Mouse (Mus musculus): ENCODE measurements at regions not wholly inside any gene's neighbourhood (a gene's known extent, or its start where the extent isn't known, plus 50 kb on each side); places are given as distances from the start of the nearest gene placed in this dataset.

DNA sequence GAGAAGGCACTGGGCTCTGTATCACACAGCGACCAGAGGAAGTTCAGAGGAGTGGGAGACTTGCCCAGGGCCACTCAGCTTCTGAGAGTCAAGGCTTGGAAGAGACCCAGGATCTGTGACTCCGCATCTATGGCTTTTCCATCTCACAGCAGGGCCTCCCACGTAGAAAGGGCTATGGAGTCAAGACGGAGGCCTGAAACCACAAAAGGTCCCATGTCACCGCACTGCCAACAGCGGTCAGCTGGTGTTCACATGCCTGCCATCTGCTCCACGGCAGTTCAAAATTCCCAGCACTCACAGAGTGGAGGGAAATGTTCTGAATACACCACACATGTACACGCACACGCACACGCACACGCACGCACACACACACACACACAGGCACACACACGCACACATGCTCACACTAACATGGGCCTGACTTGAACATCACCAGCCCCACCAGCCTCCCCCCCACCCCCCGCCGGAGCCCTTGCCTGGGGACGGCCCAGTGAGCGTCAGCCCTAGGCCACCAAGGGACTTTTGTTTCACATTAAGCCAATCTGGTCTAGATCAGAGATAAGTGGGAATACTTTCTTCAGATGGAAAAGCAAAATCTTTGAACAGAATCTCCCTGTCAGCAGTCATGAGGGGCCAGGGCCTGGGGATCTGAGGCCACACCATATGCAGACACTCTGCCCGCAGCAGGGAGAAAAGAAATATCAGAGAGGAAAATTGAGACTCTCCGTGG, 212.6 kb downstream of the 3110018I06Rik start:
- H3K4me1 ChIP-seq = no peaks in the 10 kb centered on the region
- no peak overlapping the region for H3K27ac ChIP-seq (replicated peaks)
- no peaks in the 10 kb centered on the region for H3K27me3 ChIP-seq
- no peak overlapping the region for H3K4me3 ChIP-seq
- no peaks in the 10 kb centered on the region for H3K36me3 ChIP-seq
- ATAC-seq (ENCODE audit: low FRiP score, low read depth) = no peak
- no peak overlapping the region for H3K9ac ChIP-seq (replicated peaks)
- no peaks in the 10 kb centered on the region for H3K9me3 ChIP-seq
- WGBS = 86% methylated on average over 19 of the region's 19 CpGs
- H3K4me2 ChIP-seq (replicated peaks) = no peak overlapping the region

DNA sequence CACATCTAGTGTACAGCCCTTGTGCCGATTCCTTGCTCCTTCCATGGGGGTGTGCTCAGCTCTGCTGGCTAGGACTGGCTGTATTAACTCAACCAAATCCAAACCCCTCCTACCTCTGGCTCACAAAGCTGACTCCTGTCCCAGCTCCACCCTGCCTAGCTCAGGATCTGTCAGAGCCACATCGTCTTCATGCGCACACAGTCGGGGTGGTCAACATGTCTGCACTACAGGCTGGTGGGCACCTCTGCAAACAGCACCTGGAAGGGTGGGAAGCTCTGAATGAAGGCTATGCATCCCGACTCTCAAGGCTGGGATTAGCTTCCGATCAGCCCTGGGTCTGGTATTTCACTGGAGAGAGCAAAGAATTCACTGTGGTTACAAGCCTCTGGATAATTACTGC, 220.4 kb downstream of the 3110018I06Rik start:
- Histone ChIP-seq H3K9ac (replicated peaks) (no peak overlapping the region), H3K27me3 (no peaks in the 10 kb centered on the region), H3K4me2 (replicated peaks) (no peak overlapping the region), H3K27ac (replicated peaks) (no peak overlapping the region), H3K4me1 (peaks cover 4% of the 10 kb centered on the region; the same call in 1 of the 2 replicates), H3K9me3 (peaks cover 4% of the 10 kb centered on the region; the same call in 1 of the 2 replicates), H3K4me3 (no peak overlapping the region), H3K36me3 (no peaks in the 10 kb centered on the region)
- ATAC-seq (ENCODE audit: low FRiP score, low read depth) = no peak
- WGBS = 86% methylated on average over 6 of the region's 6 CpGs

DNA sequence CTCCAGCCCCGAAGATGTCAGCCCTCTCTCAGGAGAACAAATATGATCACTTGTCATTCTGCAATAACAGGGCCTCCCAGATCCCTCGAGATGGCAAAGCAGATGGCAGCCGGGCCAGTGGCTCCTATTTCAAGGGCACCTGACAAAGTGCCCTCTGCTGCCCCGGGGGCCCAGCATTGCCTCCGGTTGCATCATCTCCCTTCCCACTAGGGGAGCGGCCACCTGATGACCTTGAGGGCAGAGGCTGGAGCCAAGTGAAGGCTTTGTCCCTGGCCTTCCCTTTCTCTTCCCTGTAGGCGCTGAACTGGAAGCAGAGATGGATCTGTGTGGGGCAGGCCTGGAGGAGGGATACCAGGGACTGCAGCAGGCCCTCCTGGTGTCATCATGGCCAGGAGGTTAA, 222.6 kb downstream of the 3110018I06Rik start:
- no peak overlapping the region for H3K9ac ChIP-seq (replicated peaks)
- H3K9me3 ChIP-seq = peaks cover 4% of the 10 kb centered on the region; the same call in 1 of the 2 replicates
- 65% methylated on average over 7 of the region's 7 CpGs for WGBS
- peaks cover 4% of the 10 kb centered on the region; the same call in 1 of the 2 replicates for H3K4me1 ChIP-seq
- ATAC-seq (ENCODE audit: low FRiP score, low read depth) = no peak
- no peak overlapping the region for H3K27ac ChIP-seq (replicated peaks)
- no peak overlapping the region for H3K4me3 ChIP-seq
- H3K27me3 ChIP-seq = no peaks in the 10 kb centered on the region
- no peaks in the 10 kb centered on the region for H3K36me3 ChIP-seq
- no peak overlapping the region for H3K4me2 ChIP-seq (replicated peaks)

DNA sequence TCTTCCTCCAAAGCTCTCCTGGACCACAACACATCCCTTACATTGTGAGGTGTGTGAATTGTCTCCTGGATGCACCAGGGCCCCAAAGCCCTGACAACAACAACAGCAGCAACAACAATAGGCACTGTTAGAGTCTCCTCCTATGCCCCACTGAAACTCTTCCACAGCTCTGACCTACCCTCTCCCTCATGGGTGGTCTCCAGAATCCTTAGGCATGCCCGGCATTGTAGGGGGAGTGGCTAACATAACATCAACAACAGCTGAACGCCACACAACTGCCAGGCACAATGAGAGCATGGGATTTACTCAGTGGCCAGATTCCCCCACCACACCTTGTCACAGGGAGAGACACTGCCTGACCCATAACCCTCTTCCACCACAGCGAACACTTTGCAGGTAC, 223.2 kb downstream of the 3110018I06Rik start:
- ATAC-seq (ENCODE audit: low FRiP score, low read depth) = no peak
- peaks cover 4% of the 10 kb centered on the region; the same call in 1 of the 2 replicates for H3K9me3 ChIP-seq
- H3K9ac ChIP-seq (replicated peaks) = no peak overlapping the region
- H3K27me3 ChIP-seq = no peaks in the 10 kb centered on the region
- 56% methylated on average over 3 of the region's 3 CpGs for WGBS
- H3K4me2 ChIP-seq (replicated peaks) = no peak overlapping the region
- H3K4me3 ChIP-seq = no peak overlapping the region
- H3K27ac ChIP-seq (replicated peaks) = no peak overlapping the region
- H3K36me3 ChIP-seq = no peaks in the 10 kb centered on the region
- H3K4me1 ChIP-seq = peaks cover 4% of the 10 kb centered on the region; the same call in 1 of the 2 replicates

DNA sequence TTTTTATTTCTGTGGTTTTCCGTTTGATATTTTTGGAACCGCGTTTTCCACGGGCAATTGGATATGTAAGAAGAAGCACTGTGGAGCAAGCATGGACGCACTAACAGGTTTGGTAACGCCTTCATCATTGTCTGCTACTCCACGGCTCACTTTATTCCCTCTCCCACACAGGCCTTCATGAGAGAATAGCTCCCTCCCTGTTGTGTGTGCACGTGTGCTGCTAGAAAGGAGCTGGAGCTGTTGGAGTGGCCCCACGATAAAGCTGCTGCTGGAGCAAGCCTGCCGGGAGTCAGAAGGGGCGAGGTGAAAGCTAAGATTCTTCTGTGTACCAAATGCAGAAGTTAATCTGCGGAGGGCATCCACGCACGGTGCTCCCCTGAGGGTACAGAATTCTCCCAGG, 224.8 kb downstream of the 3110018I06Rik start:
- H3K27me3 ChIP-seq = no peaks in the 10 kb centered on the region
- no peak overlapping the region for H3K4me3 ChIP-seq
- peaks cover 4% of the 10 kb centered on the region; the same call in 1 of the 2 replicates for H3K4me1 ChIP-seq
- no peak overlapping the region for H3K27ac ChIP-seq (replicated peaks)
- no peaks in the 10 kb centered on the region for H3K9me3 ChIP-seq
- WGBS = 60% methylated on average over 14 of the region's 14 CpGs
- no peak overlapping the region for H3K4me2 ChIP-seq (replicated peaks)
- ATAC-seq (ENCODE audit: low FRiP score, low read depth) = no peak
- no peaks in the 10 kb centered on the region for H3K36me3 ChIP-seq
- H3K9ac ChIP-seq (replicated peaks) = no peak overlapping the region

DNA sequence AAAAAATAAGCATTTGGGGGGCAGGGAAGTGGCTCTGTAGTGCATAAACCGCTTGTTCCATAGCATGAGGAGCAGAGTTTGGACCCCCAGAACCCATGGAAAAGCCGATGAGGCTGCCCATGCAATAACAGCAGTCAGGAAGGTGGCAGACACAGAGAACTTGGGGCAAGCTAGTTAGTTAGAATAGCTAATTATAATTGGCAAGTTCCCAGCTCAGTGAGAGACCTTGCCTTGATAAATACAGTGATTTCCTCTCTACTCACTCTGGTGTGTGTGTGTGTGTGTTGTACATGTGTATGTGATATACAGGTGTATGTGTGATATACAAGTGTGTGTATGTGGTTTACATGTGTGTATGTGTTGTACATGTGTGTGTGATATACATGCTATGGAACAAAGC, 226.4 kb downstream of the 3110018I06Rik start:
- Histone ChIP-seq H3K27ac (replicated peaks) (no peak overlapping the region), H3K4me3 (no peak overlapping the region), H3K4me1 (peaks cover 4% of the 10 kb centered on the region; the same call in 1 of the 2 replicates), H3K9ac (replicated peaks) (no peak overlapping the region), H3K36me3 (no peaks in the 10 kb centered on the region), H3K4me2 (replicated peaks) (no peak overlapping the region), H3K27me3 (no peaks in the 10 kb centered on the region), H3K9me3 (no peaks in the 10 kb centered on the region)
- whole genome bisulfite sequencing = 86% methylated on average over 2 of the region's 2 CpGs
- no peak for ATAC-seq (ENCODE audit: low FRiP score, low read depth)

DNA sequence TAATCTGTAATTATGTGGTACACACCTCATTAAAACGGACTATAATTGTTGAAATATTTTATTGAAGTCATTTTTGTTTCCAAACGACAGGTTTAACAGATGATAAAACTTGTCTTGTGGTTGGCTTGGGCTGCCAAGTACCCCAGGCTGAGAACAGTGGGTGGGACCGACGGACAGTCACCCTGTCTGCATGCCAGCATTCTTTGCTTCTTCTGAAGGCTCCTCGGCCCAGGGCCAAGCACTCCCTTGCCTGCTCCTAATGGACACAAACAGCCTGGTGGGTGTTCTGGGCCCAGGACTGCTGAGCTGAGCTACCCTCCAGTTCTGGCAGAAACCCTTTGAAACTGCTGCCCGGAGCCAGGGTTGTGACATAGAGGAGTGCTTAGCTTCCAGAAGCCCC, 227.4 kb downstream of the 3110018I06Rik start:
- H3K36me3 ChIP-seq = no peaks in the 10 kb centered on the region
- H3K9me3 ChIP-seq = no peaks in the 10 kb centered on the region
- H3K4me2 ChIP-seq (replicated peaks) = no peak overlapping the region
- H3K4me1 ChIP-seq = peaks cover 4% of the 10 kb centered on the region; the same call in 1 of the 2 replicates
- H3K9ac ChIP-seq (replicated peaks) = no peak overlapping the region
- no peak for ATAC-seq (ENCODE audit: low FRiP score, low read depth)
- no peak overlapping the region for H3K27ac ChIP-seq (replicated peaks)
- no peak overlapping the region for H3K4me3 ChIP-seq
- no peaks in the 10 kb centered on the region for H3K27me3 ChIP-seq
- 73% methylated on average over 6 of the region's 6 CpGs for WGBS

DNA sequence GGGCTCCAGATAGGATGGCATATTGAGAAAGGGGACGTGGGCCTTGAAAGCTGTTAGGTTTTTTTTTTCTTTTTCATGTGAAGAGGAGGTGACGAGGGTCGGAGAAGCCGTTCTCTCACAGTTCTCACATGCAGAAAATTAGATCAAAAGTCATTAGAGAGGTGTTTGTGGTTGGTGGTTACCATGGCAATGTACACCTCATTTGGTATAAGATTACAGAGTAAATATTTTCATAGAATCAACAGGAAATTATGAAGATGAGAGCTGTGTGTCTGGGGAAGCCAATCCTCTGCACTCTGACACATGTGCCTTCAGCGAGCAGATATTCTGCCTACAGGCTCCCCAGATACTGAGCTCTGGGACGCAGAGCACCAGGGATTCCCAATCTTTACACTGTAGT, 232.5 kb downstream of the 3110018I06Rik start:
- no peak for ATAC-seq (ENCODE audit: low FRiP score, low read depth)
- Histone ChIP-seq H3K4me1 (peaks cover 19% of the 10 kb centered on the region), H3K4me2 (replicated peaks) (no peak overlapping the region), H3K9ac (replicated peaks) (no peak overlapping the region), H3K4me3 (no peak overlapping the region), H3K27me3 (peaks cover 6% of the 10 kb centered on the region; the same call in 1 of the 2 replicates), H3K36me3 (no peaks in the 10 kb centered on the region), H3K27ac (replicated peaks) (no peak overlapping the region), H3K9me3 (no peaks in the 10 kb centered on the region)
- WGBS = 71% methylated on average over 6 of the region's 6 CpGs

DNA sequence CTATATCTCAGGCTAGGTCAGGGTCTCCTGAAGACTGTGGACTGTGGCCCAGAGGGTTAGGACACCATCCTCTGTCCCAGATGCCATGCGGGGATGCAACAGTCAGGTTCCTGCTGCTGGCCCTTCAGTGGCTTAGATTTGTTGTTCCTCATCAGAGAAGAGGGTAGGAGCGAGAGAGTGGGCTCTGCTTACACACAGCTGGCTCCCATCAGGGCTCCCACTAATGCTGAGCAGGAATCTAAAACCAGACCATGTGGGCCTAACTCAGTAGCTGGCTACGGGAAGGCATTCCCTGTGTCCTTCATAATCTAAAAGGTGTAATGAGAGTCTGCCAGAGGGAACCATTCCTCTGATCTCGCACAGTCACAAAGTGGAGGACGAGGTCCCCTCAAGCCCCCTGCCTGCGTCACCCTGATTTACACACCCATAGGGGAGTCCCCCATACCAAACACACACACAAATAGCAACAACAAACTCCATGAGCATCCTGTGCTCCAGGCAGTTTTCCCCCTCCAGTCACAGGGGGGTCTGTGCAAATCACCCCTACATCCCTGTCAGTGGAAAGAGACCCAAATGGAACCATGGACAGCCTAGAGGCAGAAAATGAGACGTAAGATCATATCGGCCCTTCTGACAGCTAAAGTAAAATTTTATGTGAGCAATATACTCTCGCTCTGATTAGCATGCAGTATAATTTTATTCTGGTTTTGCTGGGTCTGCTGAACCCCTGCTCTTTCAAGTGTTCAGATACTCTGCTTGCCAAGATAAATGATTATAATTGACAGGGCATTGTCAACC, 234.8 kb downstream of the 3110018I06Rik start:
- H3K27ac ChIP-seq (replicated peaks) = peak overlapping the region; percentile 52

DNA sequence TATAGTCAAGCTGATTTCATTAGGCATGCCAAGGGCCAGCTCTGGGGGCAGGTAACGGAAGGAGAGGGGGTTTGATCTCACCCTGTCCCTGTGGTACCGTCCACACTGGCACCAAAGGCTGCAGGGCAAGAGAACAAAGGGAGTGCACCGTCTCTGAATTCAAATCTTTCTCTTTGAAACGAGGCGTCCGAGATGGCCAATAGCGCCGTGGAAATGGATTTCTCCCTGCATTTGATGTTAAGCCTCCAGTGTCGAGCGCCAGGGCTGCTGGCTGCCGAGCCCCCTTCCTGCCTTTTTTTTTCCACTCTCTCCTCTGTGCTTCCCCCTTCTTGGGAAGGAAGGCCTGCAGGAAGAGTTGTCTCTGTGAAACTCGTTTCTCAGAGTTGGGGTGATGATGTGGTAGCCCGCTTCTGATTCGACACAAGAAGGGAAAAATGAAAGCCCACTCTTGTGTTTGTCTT, 235.5 kb downstream of the 3110018I06Rik start:
- no peak overlapping the region for H3K9ac ChIP-seq (replicated peaks)
- no peaks in the 10 kb centered on the region for H3K9me3 ChIP-seq
- peak; percentile 47; the same call in 1 of the 2 replicates for ATAC-seq (ENCODE audit: low FRiP score, low read depth)
- WGBS = 28% methylated on average over 14 of the region's 14 CpGs
- peak overlapping the region; percentile 52 for H3K27ac ChIP-seq (replicated peaks)
- H3K4me3 ChIP-seq = no peak overlapping the region
- no peaks in the 10 kb centered on the region for H3K36me3 ChIP-seq
- H3K4me1 ChIP-seq = peaks cover 19% of the 10 kb centered on the region
- H3K4me2 ChIP-seq (replicated peaks) = peak overlapping the region; percentile 13; the same call in 1 of the 2 replicates
- H3K27me3 ChIP-seq = peaks cover 6% of the 10 kb centered on the region; the same call in 1 of the 2 replicates

More for the DNA sequence above, 234.8 kb downstream of the 3110018I06Rik start:
- Histone ChIP-seq H3K9ac (replicated peaks) (no peak overlapping the region), H3K27me3 (peaks cover 6% of the 10 kb centered on the region; the same call in 1 of the 2 replicates), H3K36me3 (no peaks in the 10 kb centered on the region), H3K9me3 (no peaks in the 10 kb centered on the region), H3K4me2 (replicated peaks) (peak overlapping the region; percentile 13; the same call in 1 of the 2 replicates), H3K4me3 (no peak overlapping the region), H3K4me1 (peaks cover 19% of the 10 kb centered on the region)
- 76% methylated on average over 9 of the region's 9 CpGs for WGBS
- no peak for ATAC-seq (ENCODE audit: low FRiP score, low read depth)

DNA sequence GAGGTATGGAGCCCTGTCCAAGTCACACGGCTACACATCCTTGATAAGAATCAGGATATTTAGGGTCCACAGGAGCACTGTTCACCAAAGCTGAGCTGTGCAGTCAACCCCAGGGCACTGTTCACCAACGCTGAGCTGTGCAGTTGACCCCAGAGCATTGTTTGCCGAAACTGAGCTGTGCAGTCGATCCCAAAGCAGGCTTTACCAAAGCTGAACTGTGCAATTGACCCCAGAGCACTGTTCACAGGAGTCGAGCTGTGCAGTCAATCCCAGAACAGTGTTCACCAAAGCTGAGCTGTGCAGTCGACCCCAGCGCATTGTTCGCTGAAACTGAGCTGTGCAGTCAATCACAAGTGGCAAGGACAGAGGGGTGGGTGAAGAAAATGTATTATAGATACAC, 236.0 kb downstream of the 3110018I06Rik start:
- 26% methylated on average over 8 of the region's 8 CpGs for WGBS
- Histone ChIP-seq H3K4me2 (replicated peaks) (peak overlapping the region; percentile 9; the same call in 1 of the 2 replicates), H3K36me3 (no peaks in the 10 kb centered on the region), H3K27ac (replicated peaks) (peak overlapping the region; percentile 52; the same call in 1 of the 2 replicates), H3K9ac (replicated peaks) (no peak overlapping the region), H3K9me3 (no peaks in the 10 kb centered on the region), H3K4me3 (no peak overlapping the region), H3K27me3 (peaks cover 6% of the 10 kb centered on the region; the same call in 1 of the 2 replicates), H3K4me1 (peaks cover 19% of the 10 kb centered on the region)
- ATAC-seq (ENCODE audit: low FRiP score, low read depth) = peak; percentile 69; the same call in 1 of the 2 replicates

DNA sequence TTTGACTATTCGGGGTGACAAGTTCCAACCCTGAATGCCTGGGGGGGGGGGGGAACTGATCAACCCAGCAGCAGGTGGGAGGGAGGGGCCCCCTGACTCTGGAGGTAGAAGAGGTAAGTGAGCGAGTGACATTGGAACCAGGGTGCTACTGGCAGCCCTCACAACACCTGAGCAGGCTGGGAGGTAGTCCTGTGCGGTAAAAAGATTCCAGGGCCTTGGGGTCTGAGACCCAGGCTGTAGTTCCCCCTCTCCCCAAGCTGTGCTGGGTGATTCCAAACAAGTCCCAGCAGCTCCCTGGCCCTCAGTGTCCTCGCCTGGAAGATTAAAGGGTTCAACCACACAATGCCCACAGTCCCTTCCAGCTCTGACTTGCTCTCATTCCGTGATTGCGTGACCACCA, 240.4 kb downstream of the 3110018I06Rik start:
- Histone ChIP-seq H3K36me3 (no peaks in the 10 kb centered on the region), H3K4me3 (no peak overlapping the region), H3K4me2 (replicated peaks) (no peak overlapping the region), H3K27ac (replicated peaks) (no peak overlapping the region), H3K9ac (replicated peaks) (no peak overlapping the region), H3K9me3 (no peaks in the 10 kb centered on the region), H3K27me3 (no peaks in the 10 kb centered on the region), H3K4me1 (peaks cover 8% of the 10 kb centered on the region)
- WGBS = 82% methylated on average over 6 of the region's 6 CpGs
- no peak for ATAC-seq (ENCODE audit: low FRiP score, low read depth)

Data from midbrain, embryonic 12.5 days (tissue).